Mouse (Mus musculus) Muller cell, postnatal 12 days (primary cell): Measurements from ENCODE around the gene Sun1.

Source experiments
- DNase-seq: peaks from one replicate; pipeline ENCODE4 v3.0.0-alpha.2; 2015; ENCODE audit errors: inconsistent ontology term

Gene Sun1

DNA sequence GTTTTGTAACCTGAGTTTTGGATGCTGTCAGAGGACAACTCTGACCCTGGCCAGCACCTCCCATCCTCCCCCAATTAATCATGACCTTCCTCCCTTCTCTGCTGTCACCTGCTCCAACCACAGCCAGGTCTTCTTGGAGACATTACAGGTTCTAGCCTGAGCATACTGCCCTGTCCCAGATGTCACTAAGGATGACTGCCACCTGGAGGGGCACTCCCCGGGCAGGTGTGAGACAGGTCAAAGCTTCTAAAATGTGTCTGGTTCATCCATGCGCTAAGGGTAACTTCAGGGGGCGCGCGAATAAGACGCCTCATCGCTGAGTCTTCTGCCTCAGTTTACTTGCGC, 51.3 kb downstream of the Sun1 start:
- no peak for DNase-seq

- DNase-seq: peak; percentile 99
Measured at GRCm38 (mm10) chr5:139252081-139252909, 51.9 kb downstream of the Sun1 start, which contains the start of gene Get4. Gene Get4 (plus strand): TSS chr5:139252324.

DNA sequence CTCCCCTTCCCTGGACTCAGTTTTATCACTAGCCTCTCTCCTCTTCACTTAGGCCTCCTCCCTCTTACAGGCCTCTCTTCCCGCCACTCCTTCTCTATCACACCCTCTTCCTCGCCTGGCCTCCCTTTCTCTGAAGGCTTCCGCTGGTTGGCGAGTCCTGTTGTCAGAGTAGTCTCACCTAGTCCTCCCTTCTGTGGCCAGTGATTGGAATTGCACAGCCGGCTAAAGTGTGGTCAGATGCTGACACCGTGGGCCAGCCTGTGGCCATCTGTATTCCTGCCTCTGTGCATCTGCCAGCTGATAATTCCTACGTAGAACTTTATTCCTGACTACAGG, 52.4 kb downstream of the Sun1 start:
- DNase-seq: no peak

GRCm38 (mm10) chr5:139253301-139253741, 52.9 kb downstream of the Sun1 start:
- peak; percentile 38 for DNase-seq

DNA sequence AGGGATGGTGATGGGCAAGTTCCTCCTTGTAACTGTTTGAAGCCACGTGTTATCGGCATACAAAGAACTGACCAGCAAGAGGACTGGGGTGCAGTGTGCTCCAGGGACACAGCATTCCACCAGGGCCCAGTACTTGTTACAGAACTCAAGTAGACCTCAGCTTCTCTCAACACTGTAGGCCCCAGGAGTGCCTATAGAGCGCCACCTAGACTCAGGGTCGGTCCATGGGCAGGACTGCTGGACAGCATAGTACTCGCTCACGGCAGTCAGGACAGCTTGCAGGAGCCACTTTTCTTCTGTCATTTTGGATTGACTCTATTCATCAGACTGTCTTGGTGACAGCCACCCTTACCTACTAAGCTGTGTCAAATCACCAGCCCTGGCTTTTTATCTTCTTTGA, 54.5 kb downstream of the Sun1 start:
- DNase-seq: no peak

DNA sequence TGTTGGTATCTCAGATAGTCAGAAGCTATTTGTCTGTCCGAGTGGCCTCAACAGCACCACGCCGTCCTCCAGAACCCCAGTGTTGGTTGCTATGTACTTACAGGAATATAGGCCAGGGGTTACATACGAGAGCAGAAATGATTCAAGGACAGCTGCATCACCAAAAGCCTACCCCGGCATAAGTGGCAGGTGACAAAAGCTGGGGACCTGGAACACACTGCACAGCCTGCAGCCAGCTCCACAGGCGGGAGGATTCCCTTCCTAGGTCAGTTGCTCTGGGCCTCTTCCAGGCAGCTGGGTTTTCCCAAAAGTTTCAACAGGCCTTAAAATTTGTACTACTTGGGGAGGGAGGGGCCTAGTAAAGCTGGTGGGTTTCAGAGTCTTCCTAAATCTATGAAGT, 55.3 kb downstream of the Sun1 start:
- DNase-seq: no peak

GRCm38 (mm10) chr5:139256211-139256765, 55.9 kb downstream of the Sun1 start:
- no peak for DNase-seq

GRCm38 (mm10) chr5:139257265-139257664, 56.8 kb downstream of the Sun1 start:
- no peak for DNase-seq

GRCm38 (mm10) chr5:139257818-139258217, 57.4 kb downstream of the Sun1 start:
- DNase-seq: peak; percentile 45

- no peak for DNase-seq
Measured at GRCm38 (mm10) chr5:139258371-139259035, 58.1 kb downstream of the Sun1 start.

GRCm38 (mm10) chr5:139259853-139260252, 59.4 kb downstream of the Sun1 start:
- no peak for DNase-seq

DNA sequence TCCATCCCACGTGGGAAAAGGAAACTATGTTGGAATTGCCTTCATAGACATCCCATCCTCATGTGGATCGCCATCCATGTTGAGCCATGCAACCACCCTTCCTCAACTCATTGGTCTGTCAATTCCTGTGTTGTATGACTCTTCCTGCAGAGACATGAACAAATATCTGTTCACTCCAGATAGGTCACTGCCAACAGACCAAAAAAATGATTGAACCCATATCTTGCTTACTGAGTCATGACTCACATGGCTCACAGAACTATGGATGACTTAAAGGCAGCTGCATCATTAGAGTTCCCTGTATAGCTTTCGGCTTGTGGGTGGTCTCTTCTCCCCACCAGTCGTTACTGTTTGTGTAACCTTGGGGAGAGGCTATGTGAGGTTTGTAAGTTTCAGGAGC, 61.0 kb downstream of the Sun1 start:
- no peak for DNase-seq

- peak; percentile 32 for DNase-seq
Measured at GRCm38 (mm10) chr5:139267661-139268060, 67.2 kb downstream of the Sun1 start.

DNA sequence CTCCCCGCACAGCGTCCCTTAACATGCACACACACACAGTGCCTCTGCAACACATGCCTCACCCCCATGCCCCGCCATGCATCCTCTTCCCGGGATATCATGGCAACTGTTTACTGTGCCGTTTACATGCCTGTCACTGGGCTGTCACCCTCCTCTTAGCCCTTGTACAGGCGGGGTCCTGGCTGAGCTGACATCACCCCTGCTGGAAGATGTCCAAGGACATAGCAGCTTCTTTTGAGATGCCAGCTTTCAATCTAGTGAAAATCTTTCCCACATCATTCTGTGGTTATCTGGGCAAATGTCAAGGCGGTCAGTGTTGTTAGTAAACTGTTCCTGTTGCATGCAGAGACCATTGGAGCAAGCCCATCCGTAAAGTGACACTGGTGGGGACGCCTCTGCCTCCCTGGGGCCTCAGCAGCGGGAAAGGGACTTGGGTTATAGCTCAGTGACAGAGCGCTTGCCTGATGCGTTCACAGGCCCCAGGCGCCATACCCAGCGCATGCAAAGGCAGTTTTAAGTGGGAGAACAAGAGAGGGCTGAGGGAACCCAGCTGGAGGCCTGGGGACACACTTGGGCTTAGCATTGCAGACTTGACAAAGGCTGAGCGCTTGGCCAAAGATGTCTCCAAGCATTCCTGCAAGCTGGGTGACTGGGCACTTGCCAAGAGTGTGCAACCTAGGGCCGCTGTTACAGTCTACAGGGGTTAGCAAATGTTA, 70.5 kb downstream of the Sun1 start:
- DNase-seq: peak; percentile 55

- no peak for DNase-seq
Measured at GRCm38 (mm10) chr5:139271994-139272554, 71.6 kb downstream of the Sun1 start.

DNA sequence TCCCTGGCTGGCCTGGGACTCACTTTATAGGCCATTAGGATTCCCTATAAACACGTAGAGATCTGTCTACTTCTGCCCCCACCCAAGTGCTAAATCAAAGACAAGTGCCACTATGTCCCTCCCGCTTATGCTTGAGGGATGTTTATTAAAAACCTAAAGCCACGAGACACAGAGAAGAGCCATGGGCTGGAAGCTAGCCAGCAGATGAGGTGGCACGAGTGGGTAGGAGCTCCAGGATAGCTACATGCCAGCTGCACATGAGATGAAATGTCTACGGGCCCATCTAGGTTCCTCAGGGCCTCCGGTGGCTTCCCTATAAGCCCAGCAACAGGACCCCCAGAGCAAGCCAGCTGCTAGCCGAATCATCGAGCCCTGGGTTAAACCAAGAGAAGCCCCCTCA, 76.8 kb downstream of the Sun1 start:
- DNase-seq: no peak

DNA sequence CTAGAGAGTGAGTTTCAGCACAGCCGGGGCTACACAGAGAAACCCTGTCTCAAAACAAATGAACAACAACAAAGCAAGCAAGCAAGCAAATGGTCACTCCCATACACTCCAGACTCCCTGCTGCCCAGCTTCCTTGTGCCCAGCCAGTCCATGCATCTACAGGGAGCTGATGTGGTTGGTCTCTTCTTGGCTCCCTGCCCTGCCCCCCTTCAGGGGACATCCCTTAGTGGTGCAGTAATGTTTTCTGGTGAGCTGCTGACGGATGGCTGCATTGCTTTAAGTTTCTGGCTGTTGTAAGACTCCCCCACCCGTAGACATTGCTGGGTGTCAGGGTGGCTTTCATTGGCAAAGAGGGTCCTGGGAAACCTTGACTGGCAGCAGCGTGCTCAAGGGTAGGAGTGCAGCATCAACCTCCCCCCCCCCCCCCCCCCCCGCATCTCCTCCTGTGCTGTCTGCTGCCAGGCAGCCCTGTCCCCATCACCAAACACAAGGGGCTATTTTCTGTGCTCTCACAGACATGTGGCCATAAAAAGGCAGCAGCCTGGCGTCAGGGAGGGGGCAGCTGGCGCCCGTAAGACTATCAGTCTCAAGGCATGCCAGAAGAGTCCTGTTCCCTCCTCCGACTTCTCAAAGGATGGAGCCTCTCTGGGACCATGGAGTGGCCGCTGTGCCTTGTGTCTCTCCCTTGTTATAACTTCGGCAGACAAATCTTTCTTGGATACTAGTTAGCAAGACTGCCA, 81.1 kb downstream of the Sun1 start:
- DNase-seq: no peak

- peak; percentile 70 for DNase-seq
Measured at GRCm38 (mm10) chr5:139282191-139282590, 81.8 kb downstream of the Sun1 start.

- DNase-seq: no peak
Measured at GRCm38 (mm10) chr5:139283460-139284180, 83.2 kb downstream of the Sun1 start.

- no peak for DNase-seq
Measured at GRCm38 (mm10) chr5:139285383-139286067, 85.1 kb downstream of the Sun1 start.
